Mouse (Mus musculus) adrenal gland, postnatal 25 days (tissue): ENCODE data around the gene Olfr503. TPM values are rescaled to one million over a fixed set of nuclear protein-coding genes. Genes with fewer than 3 reads are reported as not detected.
"Not testable (repeated sequence)": the region's sequence is repeated elsewhere in the genome, so short reads cannot be mapped to it uniquely, and the experiment has no call there.

Experiments used
- DNase-seq: peaks from one replicate; pipeline ENCODE4 v3.0.0; 2021; ENCODE audit warnings: mixed read lengths
- long read RNA-seq: library from polyadenylated mRNA; stranded (forward); transcript quantifications from one replicate; pipeline ENCODE4 v2.0.0, GENCODE M21; 2021
- total RNA-seq: library from RNA; stranded (reverse); gene quantifications from 2 replicates; pipeline ENCODE4 v1.2.3, GENCODE M21; 2021

Gene Olfr503
- not detected in 2 replicates for total RNA-seq
- long read RNA-seq, result 0 reads

GRCm38 (mm10) chr7:108544227-108544626, at the start of gene Olfr503:
Gene Olfr503, plus strand, starts transcription at chr7:108544527.
- not testable (repeated sequence) for DNase-seq

GRCm38 (mm10) chr7:108524965-108525364, 19.4 kb upstream of the Olfr503 start, which contains the start of gene Olfr502:
Gene Olfr502, minus strand, starts transcription at chr7:108525065.
- DNase-seq, result no peak

GRCm38 (mm10) chr7:108542416-108542815, 1.9 kb upstream of the Olfr503 start:
- no peak for DNase-seq

GRCm38 (mm10) chr7:108565693-108566092, 21.4 kb downstream of the Olfr503 start, which contains the start of gene Olfr504:
Gene Olfr504, minus strand, starts transcription at chr7:108565793.
- no peak for DNase-seq

- DNase-seq, result no peak
Measured at GRCm38 (mm10) chr7:108589797-108590196, 45.5 kb downstream of the Olfr503 start.

Other genes with a start within 250 kb of the Olfr503 start
- gene Olfr491, start 231.1 kb upstream of the Olfr503 start, total RNA-seq, result not detected in 2 replicates
- not detected in 2 replicates for gene Olfr492, start 220.9 kb upstream of the Olfr503 start, total RNA-seq
- not detected in 2 replicates for gene Olfr493, start 197.5 kb upstream of the Olfr503 start, total RNA-seq
- not detected in 2 replicates for gene Olfr494, start 179.2 kb upstream of the Olfr503 start, total RNA-seq
- not detected in 2 replicates for gene Olfr495, start 151.4 kb upstream of the Olfr503 start, total RNA-seq
- gene Olfr497, start 124.1 kb upstream of the Olfr503 start, total RNA-seq, result not detected in 2 replicates
- not detected in 2 replicates for gene Olfr498, start 79.2 kb upstream of the Olfr503 start, total RNA-seq
- gene Olfr502, start 19.5 kb upstream of the Olfr503 start, total RNA-seq, result not detected in 2 replicates
- gene Olfr504, start 21.3 kb downstream of the Olfr503 start, total RNA-seq, result not detected in 2 replicates
- gene Olfr506, start 66.3 kb downstream of the Olfr503 start, total RNA-seq, result not detected in 2 replicates
- not detected in 2 replicates for gene Olfr507, start 77.3 kb downstream of the Olfr503 start, total RNA-seq
- not detected in 2 replicates for gene Olfr508, start 85.5 kb downstream of the Olfr503 start, total RNA-seq
- not detected in 2 replicates for gene Olfr509, start 107.4 kb downstream of the Olfr503 start, total RNA-seq
- not detected in 2 replicates for gene Olfr510, start 121.9 kb downstream of the Olfr503 start, total RNA-seq
- not detected in 2 replicates for gene Olfr512, start 168.8 kb downstream of the Olfr503 start, total RNA-seq
- not detected in 2 replicates for gene Olfr513, start 206.4 kb downstream of the Olfr503 start, total RNA-seq